ENCODE assay signal across 9 mouse cellular contexts in genomic region chr14:25841579-25841978, GRCm38 (mm10). TPM values are rescaled to one million over a fixed set of nuclear protein-coding genes. Genes with fewer than 3 reads are reported as not detected.
DNase-seq lines count a peak whose midpoint lies in the region; ATAC-seq and TF ChIP-seq lines count a peak whose summit lies in the region.
"Had no signal": no experiment of that assay in that cellular context is flagged by ENCODE, and none has a peak within 500 bp of the region (broad histone marks: within the 10 kb centered on the region; RNA-seq: fewer than 3 reads in every experiment).

No protein-coding gene starts in this region.

- no peaks in the 10 kb centered on the region for H3K27me3 ChIP-seq in kidney, embryonic 14.5 days (ENCODE audit: control insufficient read depth, insufficient read depth, low read length)
- no peaks in the 10 kb centered on the region for H3K27me3 ChIP-seq in intestine, embryonic 15.5 days (replicated peaks)
- peaks cover 27% of the 10 kb centered on the region for H3K27me3 ChIP-seq in midbrain, postnatal 0 days (ENCODE audit: insufficient read depth, low read length)
- H3K27me3 ChIP-seq: Patski had no signal

- TF ChIP-seq CTCF in cortical plate, adult 2 months (IDR thresholded peaks at IDR 0.05; ENCODE audit: extremely low read depth, insufficient read depth, low read length): no peak
- TF ChIP-seq CTCF in midbrain, postnatal 0 days (IDR thresholded peaks at IDR 0.05): no peak

- ATAC-seq in kidney, embryonic 14.5 days (ENCODE audit: low FRiP score, low TSS enrichment): peak; percentile 6; the same call in 1 of the 2 replicates
- peak; percentile 1; the same call in 1 of the 2 replicates for ATAC-seq in intestine, embryonic 15.5 days
- no peak for ATAC-seq in midbrain, postnatal 0 days (ENCODE audit: low FRiP score)

- no peak for TF ChIP-seq POLR2A in cortical plate, adult 2 months (IDR thresholded peaks at IDR 0.05; ENCODE audit: extremely low read depth, insufficient read depth, low read length)

- no peaks in the 10 kb centered on the region for H3K9me3 ChIP-seq in kidney, embryonic 14.5 days (ENCODE audit: control insufficient read depth, low read length)
- no peaks in the 10 kb centered on the region for H3K9me3 ChIP-seq in intestine, embryonic 15.5 days
- H3K9me3 ChIP-seq in midbrain, postnatal 0 days (ENCODE audit: low read length): no peaks in the 10 kb centered on the region

- no peak for DNase-seq in kidney, adult 18-20 months
- no peak for DNase-seq in midbrain, postnatal 0 days (ENCODE audit: low spot score)
- DNase-seq in embryo, embryonic 11 days: no peak
- DNase-seq in spleen, adult 12 weeks (ENCODE audit: low spot score): no peak
- DNase-seq in right cerebral cortex, postnatal 10 days (ENCODE audit: low spot score in 2 of 2): no peak

- no peak overlapping the region for H3K9ac ChIP-seq in kidney, embryonic 14.5 days (ENCODE audit: low read depth, low read length)
- no peak overlapping the region for H3K9ac ChIP-seq in intestine, embryonic 15.5 days
- H3K9ac ChIP-seq in midbrain, postnatal 0 days (replicated peaks; ENCODE audit: low read length, poor library complexity, severe bottlenecking): no peak overlapping the region

- H3K27ac ChIP-seq in kidney, embryonic 14.5 days (ENCODE audit: low read depth, low read length): no peak overlapping the region
- H3K27ac ChIP-seq in cortical plate, adult 2 months (ENCODE audit: insufficient read depth, low read length): no peak overlapping the region
- no peak overlapping the region for H3K27ac ChIP-seq in intestine, embryonic 15.5 days
- no peak overlapping the region for H3K27ac ChIP-seq in midbrain, postnatal 0 days (ENCODE audit: low read depth, low read length)

- WGBS in kidney, embryonic 14.5 days: 0% methylated on average over 4 of the region's 4 CpGs
- WGBS in intestine, embryonic 15.5 days: under 1% methylated on average over 4 of the region's 4 CpGs
- under 1% methylated on average over 4 of the region's 4 CpGs for WGBS in midbrain, postnatal 0 days

- H3K36me3 ChIP-seq in kidney, embryonic 14.5 days (ENCODE audit: control insufficient read depth, insufficient read depth, low read length): no peaks in the 10 kb centered on the region
- no peaks in the 10 kb centered on the region for H3K36me3 ChIP-seq in intestine, embryonic 15.5 days
- no peaks in the 10 kb centered on the region for H3K36me3 ChIP-seq in midbrain, postnatal 0 days (ENCODE audit: insufficient read depth, low read length)

- H3K4me3 ChIP-seq in kidney, embryonic 14.5 days (ENCODE audit: low read length): peak overlapping the region; percentile 79
- peak overlapping the region; percentile 82 for H3K4me3 ChIP-seq in cortical plate, adult 2 months (ENCODE audit: insufficient read depth, low read length)
- peak overlapping the region; percentile 75 for H3K4me3 ChIP-seq in intestine, embryonic 15.5 days (replicated peaks)
- peak overlapping the region; percentile 41 for H3K4me3 ChIP-seq in midbrain, postnatal 0 days (ENCODE audit: low read depth, low read length)

- no peaks in the 10 kb centered on the region for H3K4me1 ChIP-seq in kidney, embryonic 14.5 days (ENCODE audit: control insufficient read depth, insufficient read depth, low read length)
- H3K4me1 ChIP-seq in cortical plate, adult 2 months (ENCODE audit: control insufficient read depth, insufficient read depth, low read length): no peaks in the 10 kb centered on the region; the same call in 1 of the 2 replicates
- peaks cover 10% of the 10 kb centered on the region; the same call in 1 of the 2 replicates for H3K4me1 ChIP-seq in intestine, embryonic 15.5 days (replicated peaks)
- H3K4me1 ChIP-seq in midbrain, postnatal 0 days (ENCODE audit: insufficient read depth, low read length): peaks cover 3% of the 10 kb centered on the region; the same call in 1 of the 2 replicates

- peak overlapping the region; percentile 96 for H3K4me2 ChIP-seq in kidney, embryonic 14.5 days (replicated peaks; ENCODE audit: low read depth, low read length)
- peak overlapping the region; percentile 90 for H3K4me2 ChIP-seq in intestine, embryonic 15.5 days (replicated peaks)
- H3K4me2 ChIP-seq in midbrain, postnatal 0 days (ENCODE audit: low read depth, low read length, poor library complexity, severe bottlenecking): peak overlapping the region; percentile 91

RNA-seq across cellular contexts. Expression of gene Anxa11, which starts 0.4 kb away (rescaled TPM):
- polyA plus RNA-seq in kidney, embryonic 14.5 days (2014; fragmentation: Nextera tagmentation; extraction: Ambion mirVana): 29.1 and 44.5 TPM in 2 replicates
- 32.7 and 37.3 TPM in 2 replicates for polyA plus RNA-seq in cortical plate, adult 2 months (2012; rRNA removed)
- 71.5 and 72.2 TPM in 2 replicates for polyA plus RNA-seq in intestine, embryonic 15.5 days (2015; fragmentation: Nextera tagmentation; extraction: Ambion mirVana)
- total RNA-seq in midbrain, postnatal 0 days (2014; rRNA removed): 2.7 and 3.0 TPM in 2 replicates
- polyA plus RNA-seq in midbrain, postnatal 0 days (2015; fragmentation: Nextera tagmentation; extraction: Ambion mirVana): 3.3 TPM in 2 replicates
